Mouse (Mus musculus) CD4-positive, CD25-positive, alpha-beta regulatory T cell, adult 4 months (primary cell): Measurements from ENCODE around the gene Tmcc3. TPM values are rescaled to one million over a fixed set of nuclear protein-coding genes. Genes with fewer than 3 reads are reported as not detected.

Source experiments
- ATAC-seq: one replicate; pipeline ENCODE4 v1.8.0; 2017
- polyA plus RNA-seq, 2 experiments: library from polyadenylated mRNA; unstranded; fragments of 100-300 nt; shearing (Covaris generic); gene quantifications; one replicate each; pipeline ENCODE4 v1.2.1; 2017

Tmcc3 gene
- polyA plus RNA-seq, 2 experiments from 2014 or later = 1.2 to 2.2 TPM

GRCm38 (mm10) chr10:94551924-94552523 is 240.3 kb downstream of the Tmcc3 start:
- peak; percentile 91 for ATAC-seq

- no peak for ATAC-seq
These were observed 243.6 kb downstream of the Tmcc3 start for GRCm38 (mm10) chr10:94555394-94555793.

DNA sequence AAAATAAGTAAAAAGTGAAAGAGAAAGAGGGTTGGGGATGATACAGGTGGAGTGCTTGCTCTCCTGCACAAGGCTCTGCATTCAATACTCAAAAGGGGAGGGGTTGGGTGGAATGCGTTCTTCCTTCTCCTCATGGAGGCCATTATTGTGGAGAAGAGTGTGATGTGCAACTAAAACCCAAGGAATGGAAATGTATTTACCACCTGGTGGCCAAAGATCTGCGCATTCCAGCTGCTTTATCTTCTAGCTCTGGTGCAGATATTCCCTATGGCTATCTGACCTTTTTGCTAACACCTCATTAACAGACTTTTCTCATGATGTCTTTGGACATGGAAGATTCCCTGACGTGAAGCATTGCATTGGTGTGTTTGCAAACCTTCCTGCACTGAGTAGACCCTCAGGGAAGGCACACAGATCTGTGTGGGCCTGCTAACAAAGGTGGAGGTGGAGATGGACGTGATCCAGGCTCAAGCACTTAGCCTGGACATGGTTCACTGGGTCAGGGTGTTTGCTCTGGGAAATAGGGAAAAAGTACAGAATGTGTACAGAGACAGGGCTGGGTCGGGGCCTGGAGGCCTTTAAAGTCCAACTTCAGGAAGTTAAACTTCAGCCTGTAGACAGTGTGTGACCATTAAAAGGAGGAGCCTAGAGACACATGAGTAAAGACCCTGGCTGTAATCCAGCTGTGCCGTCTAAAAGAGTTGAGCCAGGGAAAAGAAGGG is 245.8 kb downstream of the Tmcc3 start:
- no peak for ATAC-seq

- ATAC-seq = no peak
These were observed 247.1 kb downstream of the Tmcc3 start for GRCm38 (mm10) chr10:94558826-94559225.

GRCm38 (mm10) chr10:94561351-94561750 is 249.6 kb downstream of the Tmcc3 start:
- ATAC-seq = no peak

- peak; percentile 64 for ATAC-seq
These were observed 250.4 kb downstream of the Tmcc3 start for GRCm38 (mm10) chr10:94562188-94562587.

DNA sequence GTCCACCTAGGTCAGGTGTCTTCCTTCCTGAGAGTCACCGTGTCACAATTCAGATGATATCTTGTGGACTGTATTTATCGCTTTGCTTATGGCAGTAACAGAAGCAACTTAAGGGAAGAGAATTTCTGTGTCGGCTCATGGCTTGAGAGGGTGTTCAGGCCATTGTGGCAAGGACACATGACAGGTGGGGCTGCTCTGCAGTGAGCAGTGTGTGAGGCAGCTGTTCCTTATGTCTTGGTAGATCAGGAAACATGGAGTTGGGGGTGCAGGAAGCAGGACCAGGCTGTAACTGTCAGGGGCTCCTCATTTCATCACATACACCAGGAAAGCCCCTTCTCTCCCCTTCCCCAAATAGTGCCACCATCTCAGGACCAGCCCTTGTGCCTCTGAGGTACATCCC is 251.2 kb downstream of the Tmcc3 start:
- ATAC-seq = no peak

GRCm38 (mm10) chr10:94565410-94566221 is 253.9 kb downstream of the Tmcc3 start:
- no peak for ATAC-seq

GRCm38 (mm10) chr10:94566222-94566868 is 254.6 kb downstream of the Tmcc3 start:
- ATAC-seq = no peak

DNA sequence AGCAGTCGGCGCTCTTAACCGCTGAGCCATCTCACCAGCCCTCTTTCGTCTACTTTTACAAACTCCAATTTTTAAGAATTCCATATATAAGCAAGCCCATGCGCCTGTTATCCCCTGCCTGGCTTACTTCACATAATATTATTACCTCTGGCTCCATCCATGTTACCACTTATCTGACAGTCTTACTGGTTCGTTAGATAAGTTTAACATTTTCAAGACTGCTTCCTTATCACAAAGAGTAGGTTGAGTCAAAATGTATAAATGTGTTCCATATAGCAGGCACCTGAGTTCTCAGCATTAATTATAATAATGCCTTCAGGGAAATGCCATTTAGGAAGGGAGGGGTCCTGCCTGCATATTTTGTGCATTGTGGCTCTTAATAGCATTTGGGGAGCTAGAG is 255.5 kb downstream of the Tmcc3 start:
- ATAC-seq = no peak

DNA sequence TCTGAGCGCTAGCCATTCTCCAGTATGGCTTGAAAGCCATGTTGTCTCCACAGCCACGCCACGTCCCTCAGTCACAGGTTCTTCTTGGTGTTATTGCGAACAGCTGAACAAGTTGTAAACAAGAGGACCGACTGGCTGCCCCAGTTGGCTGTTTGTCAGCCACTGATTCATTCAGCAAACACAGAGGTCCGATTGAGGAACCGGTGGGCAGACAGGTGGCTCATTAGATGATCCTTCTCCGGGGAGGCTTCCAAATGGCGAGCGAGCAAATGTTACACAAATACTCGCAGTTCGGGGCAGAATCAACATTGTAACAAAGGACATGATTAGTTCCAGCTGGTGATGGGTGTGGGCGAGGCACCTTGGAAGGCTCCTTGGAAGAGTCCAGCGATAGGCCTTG is 256.2 kb downstream of the Tmcc3 start:
- no peak for ATAC-seq

GRCm38 (mm10) chr10:94568867-94569266 is 257.1 kb downstream of the Tmcc3 start:
- no peak for ATAC-seq

DNA sequence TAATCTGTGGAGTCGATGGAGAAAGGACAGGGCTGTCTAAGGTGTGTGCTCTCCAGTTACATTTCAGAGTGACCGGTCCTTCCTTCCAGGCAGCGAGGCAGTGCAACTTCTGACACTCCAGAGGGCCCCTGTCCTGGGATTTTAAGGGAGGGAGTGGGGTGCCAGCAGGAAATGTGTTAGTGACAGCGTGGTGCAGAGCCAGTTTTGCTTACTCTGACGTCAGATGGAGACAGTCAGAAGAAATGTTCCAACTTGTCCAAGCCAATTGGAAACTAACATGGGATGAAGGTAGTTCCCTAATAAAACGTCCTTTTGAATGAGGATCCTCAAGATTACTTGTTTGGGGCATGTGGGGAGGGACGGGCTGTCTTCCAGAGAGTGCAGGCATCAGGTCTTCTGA is 258.0 kb downstream of the Tmcc3 start:
- no peak for ATAC-seq

DNA sequence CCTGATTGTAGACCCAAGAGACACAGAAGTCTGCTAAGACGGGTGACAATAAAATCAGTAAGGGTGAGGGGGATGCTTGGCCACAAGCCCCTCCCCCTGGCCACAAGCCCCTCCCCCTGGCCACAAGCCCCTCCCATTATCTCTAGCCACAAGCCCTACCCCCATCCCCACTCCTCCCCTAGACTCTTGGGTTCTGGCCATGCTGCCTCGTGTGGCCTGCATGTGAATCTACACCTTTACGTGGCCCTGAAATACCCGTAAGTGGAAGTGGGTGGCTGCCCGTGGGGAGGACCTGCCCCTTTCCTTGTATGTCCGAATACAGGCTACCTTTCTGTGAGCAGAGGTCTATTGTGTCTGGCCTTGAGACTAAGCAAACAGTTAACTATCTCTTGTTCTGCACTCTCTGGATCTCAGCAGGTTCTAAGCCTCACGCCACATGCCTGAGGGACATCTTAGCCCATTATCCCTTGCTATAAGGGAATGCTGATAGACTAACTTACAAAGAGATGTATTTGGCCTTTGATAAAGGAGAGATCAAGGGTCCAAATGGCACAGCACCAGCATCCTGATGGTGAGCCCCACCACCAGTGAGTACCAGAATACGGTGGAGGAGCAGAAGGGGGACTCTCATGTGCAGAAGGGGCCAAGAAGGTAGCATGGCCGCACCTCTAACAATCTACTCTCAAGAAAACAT is 260.3 kb downstream of the Tmcc3 start:
- no peak for ATAC-seq

DNA sequence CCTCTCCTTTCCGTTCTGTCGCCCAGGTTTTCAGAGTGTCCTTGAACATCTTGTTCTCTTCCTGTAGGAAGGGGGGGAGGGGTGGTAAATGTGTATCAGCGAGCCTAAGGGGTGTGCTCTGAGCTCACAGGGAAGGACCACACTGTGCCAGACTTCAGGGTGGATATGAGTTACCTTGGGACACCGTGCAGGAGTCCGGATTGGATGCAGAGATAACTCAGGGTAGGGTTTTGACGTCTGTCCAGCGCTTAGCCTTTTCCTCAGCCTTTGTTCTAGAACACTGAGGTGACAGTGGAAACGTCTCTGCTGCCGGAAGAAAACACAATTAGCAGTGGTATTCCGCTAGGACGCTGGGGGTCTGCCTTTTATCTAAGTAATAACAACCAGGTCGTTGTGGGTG is 261.0 kb downstream of the Tmcc3 start:
- no peak for ATAC-seq

- ATAC-seq = no peak
These were observed 262.9 kb downstream of the Tmcc3 start for GRCm38 (mm10) chr10:94574451-94575333.

DNA sequence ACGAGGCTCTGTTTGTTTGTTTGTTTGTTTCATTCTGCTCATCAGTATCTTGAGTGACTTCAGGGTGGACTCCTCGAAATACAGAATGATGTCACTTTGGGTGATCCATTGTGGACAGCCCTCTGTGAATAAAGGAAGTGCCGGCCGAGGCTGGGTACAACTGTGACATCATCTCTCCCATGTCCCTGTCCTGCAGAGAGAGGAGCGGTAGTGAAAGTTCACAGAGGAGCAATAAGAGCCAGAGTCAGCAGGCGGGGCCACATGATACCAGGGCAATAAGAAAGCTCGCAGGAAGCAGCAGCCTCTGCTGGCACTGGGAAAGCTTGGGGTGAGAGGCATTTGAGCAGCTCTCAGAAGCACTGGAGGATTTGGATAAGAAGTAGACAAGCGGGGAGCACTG is 264.2 kb downstream of the Tmcc3 start:
- no peak for ATAC-seq

GRCm38 (mm10) chr10:94578870-94579269 is 267.1 kb downstream of the Tmcc3 start:
- ATAC-seq = no peak

- ATAC-seq = no peak
These were observed 269.6 kb downstream of the Tmcc3 start for GRCm38 (mm10) chr10:94581384-94581783.

DNA sequence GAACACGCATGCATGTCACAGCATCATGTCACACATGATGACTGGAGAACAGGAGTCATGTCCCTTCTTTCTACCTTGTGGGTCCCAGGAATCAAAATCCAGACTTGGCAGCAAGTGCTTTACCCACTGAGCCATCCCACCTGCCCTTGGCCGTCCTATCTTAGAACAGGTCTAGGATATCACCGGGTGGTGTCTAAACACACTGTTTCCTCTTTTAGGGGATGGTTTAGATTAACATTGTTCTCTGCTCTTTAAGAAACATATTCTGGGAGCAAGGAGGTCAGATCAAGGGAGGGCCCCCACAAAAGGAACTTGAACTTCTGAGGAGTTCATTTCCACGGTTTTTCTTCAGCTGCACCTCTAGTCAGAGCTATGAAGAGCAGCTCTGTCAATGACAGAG is 272.0 kb downstream of the Tmcc3 start:
- ATAC-seq = no peak

DNA sequence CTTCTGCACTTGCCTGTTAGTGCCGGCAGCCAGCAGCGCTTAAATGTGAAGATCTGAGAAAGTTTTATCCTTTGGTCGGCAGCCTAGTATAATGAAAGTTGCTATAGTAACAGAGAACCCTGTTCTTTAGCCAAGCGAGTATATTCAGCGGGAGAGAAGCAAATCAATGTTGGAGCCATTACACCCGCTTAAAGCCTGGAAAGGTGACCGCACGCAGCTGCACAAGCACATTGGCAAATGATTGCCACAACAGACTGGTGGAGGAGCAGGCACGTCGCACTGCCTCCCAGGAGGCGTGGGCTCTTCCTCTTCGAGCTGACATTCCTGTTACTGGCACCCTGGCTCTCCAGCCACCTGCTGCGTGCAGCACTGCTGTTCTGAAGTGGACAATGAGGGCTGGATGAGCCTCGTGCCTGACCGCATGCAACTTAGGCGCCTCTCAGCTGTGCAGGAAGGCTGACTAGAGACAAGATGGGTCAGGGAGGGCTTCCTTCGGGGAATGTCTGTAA is 273.2 kb downstream of the Tmcc3 start:
- no peak for ATAC-seq
